Mouse (Mus musculus) heart, embryonic 14.5 days (tissue): ENCODE measurements around the gene Gabrr2. TPM values are rescaled to one million over a fixed set of nuclear protein-coding genes. Genes with fewer than 3 reads are reported as not detected.
A peak's percentile ranks its signal among the peaks of the same experiment; 100 is the strongest.

Experiments used
- ATAC-seq: fragments of 200-750 bp; cut with Nextera tagmentation; 2 replicates; pipeline ENCODE4 v1.8.0; 2017; ENCODE audit warnings: low read depth, moderate TSS enrichment; ENCODE audit not compliant: insufficient number of reproducible peaks, insufficient read depth, low FRiP score
- H3K27ac ChIP-seq, 2 experiments: fragments of 200-500 bp in 1 of 2; fragments of 300-500 bp in 1 of 2; sonication (generic) in 1 of 2; replicated peaks in 1 of 2; 2 replicates each; pipeline ENCODE4 v1.5.1; 2012 to 2014; ENCODE audit warnings: low read depth in 2 of 2, low read length in 2 of 2, control low read depth in 1 of 2, mild to moderate bottlenecking in 1 of 2, mixed read lengths in 1 of 2; ENCODE audit not compliant: control insufficient read depth in 1 of 2, insufficient read depth in 1 of 2
- H3K27me3 ChIP-seq: fragments of 300-500 bp; sonication (generic); 2 replicates; pipeline ENCODE4 v1.6.1; 2014; ENCODE audit warnings: mild to moderate bottlenecking, low read length, control low read depth; ENCODE audit not compliant: control insufficient read depth, insufficient read depth
- H3K36me3 ChIP-seq: fragments of 300-500 bp; sonication (generic); 2 replicates; pipeline ENCODE4 v1.6.1; 2014; ENCODE audit warnings: mild to moderate bottlenecking, control low read depth, low read length, mixed read lengths; ENCODE audit not compliant: control insufficient read depth, insufficient read depth
- H3K4me1 ChIP-seq, 2 experiments: fragments of 200-500 bp in 1 of 2; fragments of 300-500 bp in 1 of 2; sonication (generic) in 1 of 2; 2 replicates each; pipeline ENCODE4 v1.6.1; 2012 to 2014; ENCODE audit warnings: low read length in 2 of 2, control low read depth in 1 of 2, mixed read lengths in 1 of 2; ENCODE audit not compliant: control insufficient read depth in 2 of 2, insufficient read depth in 2 of 2
- H3K4me2 ChIP-seq: fragments of 300-500 bp; sonication (generic); 2 replicates; pipeline ENCODE4 v1.6.1; 2014; ENCODE audit warnings: mild to moderate bottlenecking, low read length
- H3K4me3 ChIP-seq, 2 experiments: fragments of 200-500 bp in 1 of 2; fragments of 300-500 bp in 1 of 2; sonication (generic) in 1 of 2; 2 replicates each; pipeline ENCODE4 v1.5.1; 2012 to 2014; ENCODE audit warnings: low read length in 2 of 2, mild to moderate bottlenecking in 2 of 2, control low read depth in 1 of 2, low read depth in 1 of 2, moderate library complexity in 1 of 2; ENCODE audit not compliant: control insufficient read depth in 1 of 2, insufficient read depth in 1 of 2
- H3K9ac ChIP-seq: fragments of 300-500 bp; sonication (generic); 2 replicates; pipeline ENCODE4 v1.6.1; 2014; ENCODE audit warnings: mild to moderate bottlenecking, low read length
- H3K9me3 ChIP-seq: fragments of 300-500 bp; sonication (generic); 2 replicates; pipeline ENCODE4 v1.6.1; 2016; ENCODE audit warnings: low read length, control low read depth; ENCODE audit not compliant: control insufficient read depth
- WGBS: fragments of 180-500 bp; shearing (Covaris S2); extraction: QIAGEN DNeasy Blood & Tissue Kit; methylation state at CpG from one replicate; pipeline ENCODE4 v1.1.7; 2014; 5-methylcytosine and 5-hydroxymethylcytosine counted together
- polyA plus RNA-seq: library from polyadenylated mRNA; unstranded; fragments of >200 nt; fragmentation: Nextera tagmentation; extraction: Ambion mirVana; gene quantifications from 2 replicates; pipeline ENCODE4 v1.2.1, GENCODE M21; 2014

Gene Gabrr2
- polyA plus RNA-seq: 0.11 and 0.39 TPM in 2 replicates

DNA sequence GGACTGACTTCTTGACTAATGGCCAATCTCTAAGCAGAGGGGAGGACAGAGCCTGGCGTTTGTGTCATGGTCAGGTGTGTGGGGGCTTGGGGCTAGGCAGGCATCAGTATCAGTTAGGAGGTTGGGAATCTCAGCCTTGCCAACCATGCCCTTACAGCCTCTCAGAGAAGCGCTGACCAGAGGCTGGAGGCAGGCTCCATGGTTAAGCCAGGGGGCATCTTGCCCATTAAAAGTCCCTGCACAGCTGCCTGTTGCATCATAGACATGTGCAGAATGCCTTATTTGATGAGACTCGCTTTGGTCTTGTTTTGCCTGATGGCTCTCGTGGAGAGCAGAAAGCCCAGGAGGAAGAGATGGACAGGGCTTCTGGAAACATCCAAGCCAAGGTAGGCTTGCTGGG, at the start of gene Gabrr2:
TSS of gene Gabrr2 (plus strand) at position 19 of the 400 bp plus-strand sequence.
- Histone ChIP-seq H3K4me1 (peaks cover 9 to 11% of the 10 kb centered on the region in 2 experiments; a peak in 3 of 4 replicates), H3K4me3 (no peak within 1 kb of the TSS), H3K4me2 (no peak within 1 kb of the TSS), H3K27ac (no peak within 1 kb of the TSS), H3K9me3 (no peaks in the 10 kb centered on the region), H3K9ac (no peak within 1 kb of the TSS), H3K36me3 (no peaks in the 10 kb centered on the region), H3K27me3 (no peaks in the 10 kb centered on the region)
- 81% methylated on average over 4 of the region's 4 CpGs for WGBS
- no peak for ATAC-seq

DNA sequence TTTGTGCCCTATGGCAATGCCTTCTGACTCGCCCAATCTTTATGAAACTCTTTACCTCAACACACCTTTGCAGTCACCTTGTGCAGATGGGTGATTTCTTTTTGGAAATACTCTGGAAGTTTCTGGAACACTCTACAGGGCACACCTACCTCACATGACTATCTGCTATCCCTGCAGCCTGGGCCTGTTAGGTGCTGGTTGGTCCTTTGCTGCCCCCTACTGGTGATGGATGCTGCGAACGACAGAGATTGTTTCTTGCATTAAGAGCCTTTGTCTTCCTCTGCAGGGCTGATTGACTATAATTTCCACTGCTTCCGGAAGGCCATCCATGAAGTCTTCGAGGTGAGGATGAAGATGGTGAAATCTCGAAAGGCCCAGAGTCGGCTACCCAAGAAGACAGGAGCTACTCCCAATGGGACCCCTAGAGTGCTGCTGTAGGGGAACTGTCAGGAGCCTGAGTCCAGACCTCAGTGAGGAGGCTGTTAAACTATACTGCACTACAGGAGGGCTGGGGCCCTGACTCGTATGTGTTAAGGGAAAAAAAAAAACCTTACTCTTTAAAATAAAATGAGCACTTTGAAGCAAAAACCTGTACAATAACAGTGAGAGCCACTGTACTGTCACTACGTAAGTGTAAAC, 44.3 kb upstream of the Gabrr2 start:
- WGBS: 44% methylated on average over 9 of the region's 9 CpGs

DNA sequence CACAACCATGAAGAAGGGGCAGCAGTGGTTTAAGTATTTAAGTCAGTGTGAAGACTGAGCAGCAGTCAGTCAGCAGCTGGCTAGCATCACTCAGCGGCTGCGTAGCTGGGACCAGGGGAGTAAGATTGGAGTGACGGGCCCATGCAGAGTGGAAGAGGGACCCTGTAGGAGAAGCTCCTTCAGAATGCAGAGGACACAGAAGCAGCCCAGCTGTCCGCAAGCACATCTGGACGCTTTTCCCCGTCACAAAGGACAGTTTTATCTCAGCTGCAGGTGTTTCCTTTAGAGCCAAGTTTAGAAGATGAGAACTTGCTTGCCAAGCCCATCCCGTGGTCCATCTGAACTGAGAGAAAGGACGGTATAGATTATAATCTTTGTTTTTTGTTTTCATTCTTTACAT, 38.4 kb upstream of the Gabrr2 start:
- Histone ChIP-seq H3K4me1 (no peaks in the 10 kb centered on the region; a peak in 1 of 4 replicates), H3K27me3 (no peaks in the 10 kb centered on the region), H3K9me3 (no peaks in the 10 kb centered on the region), H3K4me2 (no peak overlapping the region), H3K27ac (no peak overlapping the region), H3K9ac (no peak overlapping the region), H3K4me3 (no peak overlapping the region), H3K36me3 (peaks cover 18% of the 10 kb centered on the region)
- 35% methylated on average over 8 of the region's 8 CpGs for WGBS
- no peak; the same call in 1 of the 2 replicates for ATAC-seq

More for the DNA sequence above, 44.3 kb upstream of the Gabrr2 start:
- no peak for ATAC-seq
- no peak overlapping the region for H3K4me2 ChIP-seq
- H3K27ac ChIP-seq: no peak overlapping the region
- H3K36me3 ChIP-seq: peaks cover 32% of the 10 kb centered on the region
- H3K4me3 ChIP-seq: no peak overlapping the region
- H3K4me1 ChIP-seq: no peaks in the 10 kb centered on the region
- H3K27me3 ChIP-seq: no peaks in the 10 kb centered on the region
- no peaks in the 10 kb centered on the region for H3K9me3 ChIP-seq
- no peak overlapping the region for H3K9ac ChIP-seq

DNA sequence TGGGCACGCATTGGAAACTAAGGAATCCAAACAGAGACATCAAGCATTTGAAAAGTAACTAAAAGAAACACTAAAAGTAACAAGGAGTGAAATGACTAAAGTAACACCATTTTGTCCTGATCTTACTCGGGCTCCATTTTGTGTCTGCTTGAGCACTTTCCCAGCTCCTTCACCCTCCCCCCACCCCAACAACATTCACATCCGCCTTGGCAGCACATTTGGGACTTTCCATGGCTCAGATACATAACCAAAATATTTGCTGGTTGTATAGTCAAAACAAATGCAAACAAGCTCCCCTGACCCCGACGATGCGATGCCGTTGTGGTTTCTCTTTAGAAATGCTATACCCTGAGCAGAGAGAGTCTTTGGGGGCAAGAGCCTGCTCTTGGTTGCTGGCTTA, 33.7 kb upstream of the Gabrr2 start:
- no peak overlapping the region for H3K9ac ChIP-seq
- no peak for ATAC-seq
- H3K27me3 ChIP-seq: no peaks in the 10 kb centered on the region
- no peak overlapping the region for H3K4me2 ChIP-seq
- H3K36me3 ChIP-seq: peaks cover 4% of the 10 kb centered on the region
- no peaks in the 10 kb centered on the region for H3K9me3 ChIP-seq
- no peak overlapping the region for H3K27ac ChIP-seq
- 90% methylated on average over 7 of the region's 7 CpGs for WGBS
- H3K4me3 ChIP-seq: no peak overlapping the region
- peaks cover 0 to 17% of the 10 kb centered on the region in 2 experiments for H3K4me1 ChIP-seq

DNA sequence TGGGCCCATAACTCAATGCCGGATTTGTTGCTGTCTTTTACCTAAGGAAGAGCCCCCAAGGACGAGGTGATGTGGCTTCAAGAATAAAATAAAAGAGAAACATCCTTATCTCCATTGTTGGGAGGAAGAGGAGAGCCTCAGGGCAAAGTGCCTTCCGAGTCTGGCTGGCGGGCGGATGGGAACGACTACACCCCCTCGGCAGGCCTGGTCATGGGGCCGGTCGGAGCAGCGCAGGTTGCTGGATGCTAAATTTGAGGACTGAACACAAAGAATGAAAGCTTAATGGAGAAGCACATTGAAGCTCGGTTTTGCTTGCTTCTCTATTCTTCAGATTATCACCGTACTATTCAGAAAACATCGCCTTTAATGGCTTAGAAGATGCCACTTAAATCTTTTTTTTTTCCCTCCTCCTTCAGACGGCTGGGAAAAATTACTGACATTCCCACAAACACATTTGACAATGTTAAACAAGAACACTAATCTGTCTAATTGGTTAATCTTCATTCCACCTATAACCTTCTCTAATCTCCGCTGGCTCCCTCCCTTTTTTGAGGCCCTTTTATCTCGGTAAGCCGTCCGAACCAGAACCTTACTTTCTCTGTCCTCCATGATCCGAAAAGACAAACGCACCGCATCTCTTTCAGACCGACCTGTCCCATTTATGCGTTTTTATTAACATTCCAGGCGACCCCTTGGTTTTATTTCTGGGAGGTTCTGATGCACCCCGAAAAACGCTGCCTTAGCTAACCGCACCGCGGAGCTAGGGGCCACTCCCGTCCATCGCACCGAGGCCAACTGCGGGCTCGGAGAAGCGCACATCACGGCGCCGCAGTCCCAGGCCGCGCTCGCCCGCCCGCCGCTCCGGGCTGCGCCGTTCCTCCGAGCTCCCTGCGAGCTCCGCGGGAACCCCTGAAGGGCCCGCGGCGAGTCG, 32.3 kb upstream of the Gabrr2 start:
- Histone ChIP-seq H3K4me1 (peaks cover 0 to 17% of the 10 kb centered on the region in 2 experiments; a peak in 3 of 4 replicates), H3K27ac (peak overlapping the region; percentile 58 to 92), H3K4me2 (peak overlapping the region; percentile 76), H3K4me3 (peak overlapping the region; percentile 80 to 83), H3K27me3 (no peaks in the 10 kb centered on the region), H3K36me3 (peaks cover 4% of the 10 kb centered on the region), H3K9me3 (peaks cover 4% of the 10 kb centered on the region), H3K9ac (peak overlapping the region; percentile 95)
- 4% methylated on average over 55 of the region's 55 CpGs for WGBS
- ATAC-seq: peak; percentile 77

DNA sequence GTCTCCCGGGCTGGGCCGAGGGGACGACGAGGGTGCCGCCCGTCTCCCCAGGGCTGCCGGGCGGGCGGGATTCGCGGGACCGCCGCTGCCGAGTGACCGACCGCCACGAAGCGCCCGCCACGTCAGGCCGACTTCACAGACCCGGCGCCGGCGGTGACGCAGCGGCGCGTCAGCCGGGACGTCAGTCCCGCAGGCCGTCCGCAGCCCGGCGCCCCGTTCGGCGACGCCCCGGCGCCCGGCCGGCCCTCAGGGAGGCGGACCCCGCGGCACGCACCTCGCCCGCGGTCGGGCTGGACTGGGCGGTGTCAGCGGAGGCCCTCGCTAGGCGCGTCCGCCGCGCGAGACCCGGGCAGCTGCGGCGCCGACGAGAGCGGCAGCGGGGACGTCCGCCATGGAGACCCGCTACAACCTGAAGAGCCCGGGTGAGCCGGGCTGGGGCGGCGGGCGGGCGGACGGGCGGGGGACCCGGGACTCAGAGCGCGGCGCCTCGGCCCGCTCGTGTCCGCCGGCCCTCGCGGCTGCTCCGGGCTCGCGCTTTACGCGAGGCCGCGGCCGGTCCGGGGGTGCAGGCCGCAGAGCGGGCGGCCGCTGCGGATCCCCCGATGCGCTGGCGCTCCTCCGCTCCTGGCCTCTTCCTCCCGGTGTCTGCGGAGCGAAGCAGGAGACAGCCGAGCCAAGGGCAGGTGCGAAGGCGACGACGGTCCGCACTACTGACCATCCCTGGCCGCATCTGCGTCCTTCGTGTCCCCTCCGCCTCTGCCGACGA, 31.4 kb upstream of the Gabrr2 start, which contains the start of gene Ube2j1:
TSS of gene Ube2j1 (plus strand) at position 222 of the 766 bp plus-strand sequence.
- Histone ChIP-seq H3K4me3 (peak within 1 kb of the TSS; percentile 80 to 83), H3K9ac (peak within 1 kb of the TSS; percentile 95), H3K4me2 (peak within 1 kb of the TSS; percentile 76), H3K4me1 (peaks cover 0 to 17% of the 10 kb centered on the region in 2 experiments; a peak in 3 of 4 replicates), H3K36me3 (peaks cover 4% of the 10 kb centered on the region), H3K9me3 (peaks cover 5% of the 10 kb centered on the region), H3K27me3 (no peaks in the 10 kb centered on the region), H3K27ac (peak within 1 kb of the TSS; percentile 58 to 92)
- peak; percentile 97 for ATAC-seq
- WGBS: under 1% methylated on average over 94 of the region's 123 CpGs

DNA sequence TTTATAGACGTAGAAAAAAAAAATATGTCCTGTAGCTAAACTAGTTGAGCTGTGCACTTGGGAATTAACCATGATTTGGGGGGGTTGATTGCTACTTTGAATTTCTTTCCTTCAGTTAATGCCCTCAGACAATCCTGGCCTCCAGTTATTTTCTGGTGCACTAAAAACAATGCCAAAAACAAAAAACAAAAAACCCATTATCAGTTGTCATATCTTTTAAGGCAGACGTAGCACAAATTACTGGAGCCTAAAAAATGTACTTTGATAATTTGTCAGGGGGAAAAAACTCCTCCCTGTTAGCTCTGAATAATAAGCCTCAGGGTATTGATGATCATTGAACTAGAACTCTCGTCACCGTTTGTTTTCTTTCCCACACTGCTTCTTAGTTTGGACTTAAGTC, 30.8 kb upstream of the Gabrr2 start:
- Histone ChIP-seq H3K9ac (peak overlapping the region; percentile 95), H3K4me2 (peak overlapping the region; percentile 76), H3K4me1 (peaks cover 0 to 17% of the 10 kb centered on the region in 2 experiments; a peak in 3 of 4 replicates), H3K27me3 (no peaks in the 10 kb centered on the region), H3K4me3 (peak overlapping the region; percentile 80 to 83), H3K27ac (peak overlapping the region in 1 of 2 experiments; percentile 92; a peak in 2 of 4 replicates), H3K36me3 (peaks cover 6% of the 10 kb centered on the region), H3K9me3 (peaks cover 5% of the 10 kb centered on the region)
- ATAC-seq: no peak
- WGBS: 27% methylated on average over 4 of the region's 4 CpGs
